Mouse (Mus musculus) hindlimb bud, embryonic 11.5 days (tissue): ENCODE results near the gene Cdon.

ENCODE experiments used
- DNase-seq: peaks from one replicate; pipeline ENCODE4 v3.0.0-alpha.2; 2012; ENCODE audit warnings: low read depth, low spot score; ENCODE audit errors: extremely low spot score

Gene Cdon

GRCm38 (mm10) chr9:35493033-35493732 lies 72.3 kb downstream of the Cdon start:
- peak; percentile 22 for DNase-seq

DNA sequence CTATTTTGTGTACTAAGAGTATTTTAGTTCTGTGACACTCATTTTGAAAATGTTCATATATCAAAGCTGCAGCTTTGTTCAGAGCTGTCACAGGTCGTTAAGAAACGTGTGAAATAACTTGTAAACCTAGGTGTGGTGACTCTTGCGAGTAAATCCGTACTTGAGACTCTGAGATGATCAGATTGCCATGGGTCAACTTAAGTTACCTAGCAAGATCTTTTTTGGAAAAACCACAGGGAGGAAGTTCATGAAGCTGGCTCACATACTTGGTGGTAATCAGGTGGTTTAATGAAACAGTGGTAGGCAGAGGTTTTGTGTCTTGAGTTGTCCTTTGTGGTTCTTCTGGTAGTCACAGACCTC lies 72.8 kb downstream of the Cdon start:
- DNase-seq = peak; percentile 20

- no peak for DNase-seq
Measured at GRCm38 (mm10) chr9:35494937-35495336, 74.0 kb downstream of the Cdon start.

GRCm38 (mm10) chr9:35495471-35495870 lies 74.5 kb downstream of the Cdon start:
- no peak for DNase-seq

DNA sequence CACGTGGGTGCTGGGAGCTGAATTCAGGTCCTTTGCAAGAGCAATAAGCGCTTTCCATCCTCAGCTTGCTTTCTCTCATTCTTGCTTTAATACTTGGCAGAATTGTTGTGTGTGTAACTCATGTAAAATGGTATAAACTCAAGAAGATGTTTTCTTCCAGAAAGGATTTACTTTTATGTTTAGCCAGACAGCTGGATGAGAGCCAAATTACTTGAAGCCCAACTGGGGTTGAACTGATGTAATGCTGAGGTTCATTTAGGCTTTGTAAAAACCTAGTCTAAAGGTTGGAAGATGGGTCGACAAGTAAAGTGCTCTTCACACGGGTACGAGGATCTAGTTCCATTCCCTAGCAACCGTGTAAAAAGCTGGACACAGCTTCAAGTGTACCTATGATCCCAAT lies 79.0 kb downstream of the Cdon start:
- DNase-seq = no peak

GRCm38 (mm10) chr9:35502361-35503000 lies 81.6 kb downstream of the Cdon start:
- no peak for DNase-seq

DNA sequence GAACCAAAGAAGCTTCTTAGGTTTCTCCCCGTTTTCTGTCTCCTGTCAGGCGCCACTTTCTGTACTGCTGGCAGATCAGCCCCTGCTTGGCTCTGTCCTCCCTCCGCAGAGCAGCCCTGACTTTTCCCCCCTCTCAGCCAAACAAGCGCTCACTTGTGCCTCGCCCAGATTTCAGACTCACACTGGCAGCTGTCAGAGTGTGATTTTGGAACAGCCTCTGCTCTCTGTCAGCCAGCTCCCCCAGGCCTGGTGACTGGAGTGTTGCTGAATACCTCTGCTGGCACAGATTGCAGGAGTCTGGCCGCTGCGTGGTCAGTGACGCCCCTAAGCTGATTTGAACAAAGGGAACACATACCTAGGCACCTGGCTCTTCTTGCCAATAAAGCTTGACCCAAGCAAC lies 87.3 kb downstream of the Cdon start:
- no peak for DNase-seq

- no peak for DNase-seq
Measured at GRCm38 (mm10) chr9:35513900-35514299, 93.0 kb downstream of the Cdon start.

DNA sequence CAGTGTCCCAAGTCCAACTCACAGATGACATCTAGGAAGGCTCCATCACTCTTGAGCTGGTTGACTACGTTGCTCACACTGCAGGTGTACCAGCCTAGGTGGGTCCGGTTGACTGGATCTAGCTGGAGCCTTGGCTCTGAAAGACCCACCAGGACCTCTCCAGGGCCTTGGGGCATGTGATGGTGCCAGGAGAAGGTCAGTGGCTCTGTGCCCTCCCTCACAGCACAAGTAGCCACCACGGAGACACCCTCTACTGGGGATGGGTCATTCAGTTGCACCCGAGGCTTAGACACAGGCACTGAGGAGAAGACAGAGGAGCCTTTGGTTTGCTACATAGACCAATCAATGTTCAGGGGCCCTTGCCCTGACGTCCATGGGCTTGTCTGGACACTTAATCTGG lies 95.3 kb downstream of the Cdon start:
- DNase-seq = no peak

DNA sequence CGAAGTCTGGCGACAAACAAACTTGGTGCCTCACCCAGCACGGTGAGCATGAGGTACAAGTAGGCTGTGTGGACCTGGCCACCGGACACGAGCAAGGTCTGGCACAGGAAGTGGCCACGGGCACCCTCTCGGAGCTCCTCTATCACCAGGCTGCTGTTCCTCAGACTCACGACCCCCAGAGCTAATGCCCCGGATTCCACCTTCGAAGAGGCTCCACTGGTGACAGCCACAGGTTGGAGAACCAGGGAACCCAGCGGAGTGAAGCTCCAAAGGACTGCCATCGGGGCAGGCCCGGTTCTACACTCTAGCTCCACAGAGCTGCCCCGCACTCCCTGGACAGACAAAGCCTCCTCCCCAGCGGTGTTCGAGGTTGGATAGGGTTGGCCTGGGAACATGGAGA lies 95.8 kb downstream of the Cdon start:
- no peak for DNase-seq

- DNase-seq = no peak
Measured at GRCm38 (mm10) chr9:35518169-35518568, 97.2 kb downstream of the Cdon start, which contains the start of gene Gm1113. TSS of gene Gm1113 (minus strand) at chr9:35518269.

DNA sequence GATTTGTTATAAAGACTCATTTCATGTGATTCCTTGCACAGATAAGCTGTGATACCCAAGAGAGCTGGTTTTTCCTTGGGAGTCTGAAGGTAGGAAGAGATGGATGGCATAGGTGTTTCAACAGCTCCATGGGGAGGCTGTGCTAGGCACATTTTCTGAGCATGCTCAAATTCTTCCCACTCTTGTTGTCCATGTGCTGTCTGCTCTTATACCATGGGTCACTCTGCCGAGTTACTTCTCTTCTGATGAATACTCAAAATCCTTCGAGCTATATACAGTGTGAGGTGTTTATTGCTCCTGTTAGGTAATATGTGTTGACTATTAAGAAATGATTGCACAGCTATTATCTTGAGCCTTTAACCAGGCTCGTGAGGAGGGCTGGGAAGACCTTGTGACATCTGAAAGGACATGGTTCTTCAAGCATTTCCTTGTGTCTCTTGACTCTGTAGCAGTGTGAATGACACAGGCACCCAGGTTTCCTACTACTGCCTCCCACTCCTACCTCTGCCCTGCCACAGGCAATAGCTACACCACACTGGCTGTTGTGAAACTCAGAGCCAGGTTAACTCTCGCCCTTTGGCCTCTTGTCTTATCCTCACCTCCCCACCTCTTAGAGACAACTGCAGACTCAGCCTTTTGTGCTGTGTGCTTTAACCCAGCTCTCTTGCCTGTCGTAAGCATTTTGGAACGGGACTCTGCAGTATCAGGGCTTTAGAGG lies 99.9 kb downstream of the Cdon start:
- DNase-seq = no peak

GRCm38 (mm10) chr9:35522241-35522640 lies 101.3 kb downstream of the Cdon start:
- no peak for DNase-seq

DNA sequence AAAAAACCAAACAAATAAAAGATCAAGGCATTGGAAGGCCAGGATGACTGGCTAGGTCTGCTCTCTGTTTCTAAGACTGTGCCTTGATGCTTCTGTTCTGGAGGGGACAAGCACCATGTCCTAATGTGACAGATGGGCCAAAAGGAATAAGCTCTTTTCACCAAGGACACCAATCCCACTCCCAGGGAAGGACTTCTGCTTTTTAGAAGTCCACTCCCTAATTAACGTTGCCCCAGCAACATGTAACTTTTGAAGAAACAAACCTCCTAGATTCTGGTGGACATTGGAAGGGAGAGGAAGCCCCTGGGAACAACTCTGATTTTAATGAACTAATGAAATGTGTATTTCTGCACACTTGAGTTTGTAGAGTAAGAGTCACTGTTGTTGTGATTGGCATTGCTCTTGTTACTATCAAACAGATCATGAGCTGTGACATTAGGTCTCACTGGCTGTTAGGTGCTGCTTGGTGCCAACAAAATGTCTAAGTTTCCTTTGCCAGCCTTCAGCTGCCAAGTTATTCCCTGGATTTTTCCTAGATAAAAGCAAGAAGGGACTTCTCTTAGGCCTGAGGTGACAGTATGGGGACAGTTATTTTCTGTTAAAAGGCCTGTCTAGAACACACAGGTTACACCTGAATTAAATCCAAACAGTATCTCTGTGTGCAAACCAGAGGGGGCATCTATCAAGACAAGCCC lies 102.0 kb downstream of the Cdon start:
- DNase-seq = no peak

DNA sequence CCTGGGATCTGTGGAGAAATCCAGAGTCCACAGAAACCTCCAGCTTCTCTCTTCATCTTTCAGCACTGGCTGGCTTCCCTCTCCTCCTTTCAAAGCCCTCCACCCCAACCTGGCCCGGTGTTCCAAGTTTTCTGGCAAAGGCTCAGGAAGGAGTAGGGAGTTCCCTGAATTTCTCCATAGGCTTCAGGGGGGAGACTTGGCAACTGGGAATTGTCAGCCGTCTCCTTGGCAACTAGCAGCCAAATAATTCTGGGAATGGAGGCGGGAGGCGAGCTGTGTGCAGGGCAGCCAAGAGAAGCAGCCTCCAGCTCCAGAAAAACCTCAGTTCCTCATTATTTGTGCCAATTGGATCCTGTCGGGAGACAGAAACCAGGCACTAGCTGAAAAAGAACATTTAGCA lies 102.6 kb downstream of the Cdon start:
- no peak for DNase-seq

DNA sequence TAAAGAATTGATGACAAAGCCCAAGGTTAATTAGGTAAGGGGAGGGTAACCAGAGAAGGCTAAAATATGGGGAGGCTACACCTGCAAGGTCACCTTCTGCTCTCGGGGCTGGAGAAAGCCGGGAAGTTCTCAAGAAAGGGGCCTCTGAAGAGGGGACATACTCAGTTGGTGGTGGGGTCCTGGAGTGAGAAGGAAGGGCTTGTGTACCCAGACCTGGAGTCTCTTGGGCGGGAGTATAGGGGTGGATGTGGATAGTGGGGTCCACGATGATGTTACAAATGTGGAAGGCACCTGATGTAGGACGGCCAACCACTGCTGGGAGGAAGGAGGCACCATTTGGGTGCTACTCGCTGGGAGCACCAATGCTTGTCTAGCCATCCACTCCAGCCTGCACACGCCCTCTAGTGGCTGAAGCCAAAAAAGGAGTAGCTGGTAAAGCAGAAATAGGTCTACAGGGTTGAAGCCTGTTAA lies 103.0 kb downstream of the Cdon start:
- DNase-seq = no peak

GRCm38 (mm10) chr9:35529141-35529540 lies 108.2 kb downstream of the Cdon start:
- no peak for DNase-seq

- DNase-seq = peak; percentile 53
Measured at GRCm38 (mm10) chr9:35529796-35530195, 108.9 kb downstream of the Cdon start.

DNA sequence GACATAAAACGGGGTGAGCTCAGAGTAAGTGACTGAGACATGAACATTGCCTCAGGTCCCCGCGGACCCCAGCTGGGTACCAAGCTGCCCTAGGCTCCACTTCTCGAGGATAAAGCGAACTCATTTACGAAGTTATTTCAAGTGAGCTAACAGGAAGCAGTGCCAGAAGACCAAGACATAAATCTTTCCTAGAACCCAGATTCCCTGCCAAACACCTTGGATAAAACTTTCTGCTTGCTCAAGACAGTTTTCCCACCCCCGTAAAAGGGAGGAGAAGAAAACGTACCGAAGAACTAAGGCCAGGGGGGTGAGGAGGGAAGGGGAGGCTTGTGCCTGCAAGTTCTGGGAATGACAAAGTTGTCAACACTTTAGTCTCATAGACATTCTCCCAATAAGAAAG lies 112.3 kb downstream of the Cdon start:
- DNase-seq = no peak

GRCm38 (mm10) chr9:35535110-35535509 lies 114.2 kb downstream of the Cdon start:
- no peak for DNase-seq

DNA sequence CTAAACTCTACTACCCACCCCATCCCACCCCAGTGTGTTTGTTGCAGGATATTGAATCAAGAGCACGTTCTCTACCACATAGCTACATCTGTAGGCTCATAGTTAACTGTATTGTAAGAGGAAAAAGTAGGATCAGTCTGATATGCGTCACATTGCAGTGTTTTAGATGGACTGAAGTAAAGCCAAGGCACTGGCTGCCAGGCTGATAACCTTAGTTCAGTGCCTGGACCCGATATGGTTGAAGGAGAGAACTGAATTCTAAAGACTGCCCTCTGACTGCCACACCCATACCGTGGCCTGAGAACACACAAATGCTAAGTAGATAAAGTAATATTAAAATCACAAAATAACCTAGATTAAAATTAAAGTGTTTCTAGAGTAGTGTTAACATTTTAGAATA lies 114.9 kb downstream of the Cdon start:
- DNase-seq = no peak
